Mouse (Mus musculus): ENCODE measurements around the gene Mms22l.
"Not testable (repeated sequence)": the region's sequence is repeated elsewhere in the genome, so short reads cannot be mapped to it uniquely, and the experiment has no call there.

Gene Mms22l

GRCm38 (mm10) chr4:24496116-24496952, at the start of gene Mms22l:
Mms22l (plus strand) TSS chr4:24496451.
- in situ Hi-C loops (cut with MboI; ENCODE audit: low sequenced_read_pairs), result no loop called here

- in situ Hi-C loops (cut with MboI; ENCODE audit: low sequenced_read_pairs), result not testable (repeated sequence)
Observed at GRCm38 (mm10) chr4:24484046-24484445, 12.2 kb upstream of the Mms22l start.

GRCm38 (mm10) chr4:24496953-24497319, 685 bp downstream of the Mms22l start:
- in situ Hi-C loops (cut with MboI; ENCODE audit: low sequenced_read_pairs), result no loop called here

GRCm38 (mm10) chr4:24509195-24509594, 12.9 kb downstream of the Mms22l start:
- in situ Hi-C loops (cut with MboI; ENCODE audit: low sequenced_read_pairs), result no loop called here

- in situ Hi-C loops (cut with MboI; ENCODE audit: low sequenced_read_pairs), result no loop called here
Observed at GRCm38 (mm10) chr4:24536989-24537388, 40.7 kb downstream of the Mms22l start.

GRCm38 (mm10) chr4:24543421-24543820, 47.2 kb downstream of the Mms22l start:
- in situ Hi-C loops (cut with MboI; ENCODE audit: low sequenced_read_pairs), result no loop called here

GRCm38 (mm10) chr4:24544677-24545151, 48.5 kb downstream of the Mms22l start:
- in situ Hi-C loops (cut with MboI; ENCODE audit: low sequenced_read_pairs), result no loop called here

GRCm38 (mm10) chr4:24556116-24556820, 60.0 kb downstream of the Mms22l start:
- in situ Hi-C loops (cut with MboI; ENCODE audit: low sequenced_read_pairs), result no loop called here

GRCm38 (mm10) chr4:24557149-24557548, 60.9 kb downstream of the Mms22l start:
- in situ Hi-C loops (cut with MboI; ENCODE audit: low sequenced_read_pairs), result no loop called here

GRCm38 (mm10) chr4:24568026-24568425, 71.8 kb downstream of the Mms22l start:
- in situ Hi-C loops (cut with MboI; ENCODE audit: low sequenced_read_pairs), result no loop called here

- in situ Hi-C loops (cut with MboI; ENCODE audit: low sequenced_read_pairs), result no loop called here
Observed at GRCm38 (mm10) chr4:24568989-24569556, 72.8 kb downstream of the Mms22l start.

- in situ Hi-C loops (cut with MboI; ENCODE audit: low sequenced_read_pairs), result no loop called here
Observed at GRCm38 (mm10) chr4:24574276-24574675, 78.0 kb downstream of the Mms22l start.

- in situ Hi-C loops (cut with MboI; ENCODE audit: low sequenced_read_pairs), result no loop called here
Observed at GRCm38 (mm10) chr4:24577594-24577993, 81.3 kb downstream of the Mms22l start.

GRCm38 (mm10) chr4:24582295-24582694, 86.0 kb downstream of the Mms22l start:
- in situ Hi-C loops (cut with MboI; ENCODE audit: low sequenced_read_pairs), result no loop called here

GRCm38 (mm10) chr4:24583997-24584396, 87.7 kb downstream of the Mms22l start:
- in situ Hi-C loops (cut with MboI; ENCODE audit: low sequenced_read_pairs), result no loop called here

GRCm38 (mm10) chr4:24594824-24595223, 98.6 kb downstream of the Mms22l start:
- in situ Hi-C loops (cut with MboI; ENCODE audit: low sequenced_read_pairs), result no loop called here

GRCm38 (mm10) chr4:24596942-24597611, 100.8 kb downstream of the Mms22l start:
- in situ Hi-C loops (cut with MboI; ENCODE audit: low sequenced_read_pairs), result no loop called here

- in situ Hi-C loops (cut with MboI; ENCODE audit: low sequenced_read_pairs), result no loop called here
Observed at GRCm38 (mm10) chr4:24598637-24599036, 102.4 kb downstream of the Mms22l start.

GRCm38 (mm10) chr4:24601711-24602110, 105.5 kb downstream of the Mms22l start:
- in situ Hi-C loops (cut with MboI; ENCODE audit: low sequenced_read_pairs), result no loop called here

- in situ Hi-C loops (cut with MboI; ENCODE audit: low sequenced_read_pairs), result no loop called here
Observed at GRCm38 (mm10) chr4:24609085-24609484, 112.8 kb downstream of the Mms22l start.

- in situ Hi-C loops (cut with MboI; ENCODE audit: low sequenced_read_pairs), result no loop called here
Observed at GRCm38 (mm10) chr4:24609564-24609963, 113.3 kb downstream of the Mms22l start.

Measured in CH12F3 (cell line).